Mouse (Mus musculus): Measurements from ENCODE around the gene Prim2. TPM values are rescaled to one million over a fixed set of nuclear protein-coding genes. Genes with fewer than 3 reads are reported as not detected.
A peak's percentile ranks its signal among the peaks of the same experiment; 100 is the strongest.

Prim2 gene
- polyA plus RNA-seq, 1 experiment from 2014 or later, result 15.7 TPM

- H3K9ac ChIP-seq (replicated peaks), result no peak overlapping the region
- no peak overlapping the region for H3K27ac ChIP-seq (ENCODE audit: low read depth)
- H3K27me3 ChIP-seq (ENCODE audit: insufficient read depth, low read length), result no peaks in the 10 kb centered on the region
- no peak overlapping the region for H3K4me3 ChIP-seq (ENCODE audit: low read depth, low read length)
- 84% methylated on average over 2 of the region's 2 CpGs for WGBS (ENCODE audit: insufficient replicate concordance)
- no peak overlapping the region for H3K4me2 ChIP-seq (ENCODE audit: low read depth, low read length)
- ATAC-seq (no peak), DNase-seq (no peak)
- 0 out of 2 replicates have a peak, but pooled peaks cover 2% of the 10 kb centered on the region for H3K9me3 ChIP-seq (ENCODE audit: low read length)
- H3K36me3 ChIP-seq (replicated peaks; ENCODE audit: insufficient read depth, low read length), result no peaks in the 10 kb centered on the region
- TF ChIP-seq CTCF (IDR thresholded peaks at IDR 0.05; ENCODE audit: low read depth) (no peak), EP300 (IDR thresholded peaks at IDR 0.05; ENCODE audit: low read depth) (no peak)
- H3K4me1 ChIP-seq (ENCODE audit: insufficient read depth), result 0 out of 2 replicates have a peak, but pooled peaks cover 2% of the 10 kb centered on the region
Observed at GRCm38 (mm10) chr1:33535140-33535686, 134.4 kb downstream of the Prim2 start.

DNA sequence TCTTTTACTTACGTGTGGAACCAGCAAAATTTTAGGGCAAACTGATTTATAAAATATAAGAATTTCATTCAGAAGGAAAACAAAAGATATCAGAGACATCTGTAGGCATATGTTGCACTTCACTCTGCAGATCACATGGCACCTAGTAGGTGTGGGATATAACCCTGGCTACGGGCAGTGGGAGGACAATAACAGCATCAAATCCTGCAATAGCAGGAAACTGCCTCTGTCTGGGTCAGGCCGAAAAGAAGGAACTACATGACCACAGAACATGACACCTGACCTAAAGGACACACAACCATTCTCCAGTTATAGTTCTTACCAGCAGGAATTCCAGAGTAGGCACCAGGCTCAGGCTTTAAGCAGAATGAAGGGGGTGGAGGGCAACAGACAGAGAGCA is 137.7 kb downstream of the Prim2 start:
- Histone ChIP-seq H3K36me3 (replicated peaks; ENCODE audit: insufficient read depth, low read length) (no peaks in the 10 kb centered on the region), H3K9ac (replicated peaks) (no peak overlapping the region), H3K9me3 (ENCODE audit: low read length) (0 out of 2 replicates have a peak, but pooled peaks cover 2% of the 10 kb centered on the region), H3K4me2 (ENCODE audit: low read depth, low read length) (no peak overlapping the region), H3K4me3 (ENCODE audit: low read depth, low read length) (no peak overlapping the region), H3K27ac (ENCODE audit: low read depth) (no peak overlapping the region), H3K4me1 (ENCODE audit: insufficient read depth) (0 out of 2 replicates have a peak, but pooled peaks cover 2% of the 10 kb centered on the region), H3K27me3 (ENCODE audit: insufficient read depth, low read length) (no peaks in the 10 kb centered on the region)
- WGBS (ENCODE audit: insufficient replicate concordance), result 71% methylated on average over 3 of the region's 3 CpGs
- DNase-seq (no peak), ATAC-seq (no peak)
- TF ChIP-seq EP300 (IDR thresholded peaks at IDR 0.05; ENCODE audit: low read depth), result no peak
- no peak for TF ChIP-seq CTCF (IDR thresholded peaks at IDR 0.05; ENCODE audit: low read depth)

DNA sequence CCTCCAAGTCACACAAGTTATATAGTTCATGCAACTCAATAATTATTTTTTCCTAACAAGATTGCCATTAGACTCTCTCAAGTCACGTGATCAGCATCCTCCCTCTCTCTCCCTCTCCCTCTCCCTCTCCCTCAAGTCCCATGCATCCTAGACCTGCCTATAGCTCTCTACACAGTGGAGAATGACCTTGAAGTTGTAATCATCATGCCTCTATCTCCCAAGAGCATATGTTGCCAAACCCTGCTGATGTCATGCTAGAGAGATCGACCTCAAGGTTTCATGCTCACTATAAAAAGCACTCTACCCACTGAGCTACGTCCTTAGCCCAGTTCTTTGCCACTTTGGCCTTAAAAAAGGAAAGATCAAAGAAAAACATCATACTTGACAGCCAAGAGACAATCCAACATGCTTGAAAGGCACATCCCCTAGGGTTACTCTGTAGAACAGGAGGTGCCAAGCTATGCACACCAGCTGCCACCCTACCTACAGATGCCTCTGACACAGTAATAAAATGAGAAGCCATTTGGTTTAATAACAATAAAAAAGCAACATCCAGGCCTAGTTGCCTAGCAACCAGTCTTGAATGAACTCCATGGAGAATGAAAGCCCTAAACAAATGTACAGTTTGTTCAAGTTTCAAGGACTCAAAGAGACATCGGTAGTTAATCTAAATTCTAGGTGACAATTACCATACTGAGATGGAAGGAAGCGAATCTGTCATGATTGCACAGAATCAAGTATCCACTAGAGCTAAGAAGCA is 138.3 kb downstream of the Prim2 start:
- Histone ChIP-seq H3K4me2 (ENCODE audit: low read depth, low read length) (no peak overlapping the region), H3K27ac (ENCODE audit: low read depth) (0 out of 2 replicates have a peak overlapping the region, but pooled peaks have one; percentile 14), H3K4me3 (ENCODE audit: low read depth, low read length) (no peak overlapping the region), H3K9ac (replicated peaks) (no peak overlapping the region), H3K4me1 (ENCODE audit: insufficient read depth) (0 out of 2 replicates have a peak, but pooled peaks cover 2% of the 10 kb centered on the region), H3K27me3 (ENCODE audit: insufficient read depth, low read length) (no peaks in the 10 kb centered on the region), H3K36me3 (replicated peaks; ENCODE audit: insufficient read depth, low read length) (no peaks in the 10 kb centered on the region), H3K9me3 (ENCODE audit: low read length) (no peaks in the 10 kb centered on the region)
- ATAC-seq (peak; percentile 76), DNase-seq (no peak)
- WGBS (ENCODE audit: insufficient replicate concordance), result 79% methylated on average over 5 of the region's 5 CpGs
- TF ChIP-seq CTCF (IDR thresholded peaks at IDR 0.05; ENCODE audit: low read depth) (no peak), EP300 (IDR thresholded peaks at IDR 0.05; ENCODE audit: low read depth) (peak; percentile 45)

DNA sequence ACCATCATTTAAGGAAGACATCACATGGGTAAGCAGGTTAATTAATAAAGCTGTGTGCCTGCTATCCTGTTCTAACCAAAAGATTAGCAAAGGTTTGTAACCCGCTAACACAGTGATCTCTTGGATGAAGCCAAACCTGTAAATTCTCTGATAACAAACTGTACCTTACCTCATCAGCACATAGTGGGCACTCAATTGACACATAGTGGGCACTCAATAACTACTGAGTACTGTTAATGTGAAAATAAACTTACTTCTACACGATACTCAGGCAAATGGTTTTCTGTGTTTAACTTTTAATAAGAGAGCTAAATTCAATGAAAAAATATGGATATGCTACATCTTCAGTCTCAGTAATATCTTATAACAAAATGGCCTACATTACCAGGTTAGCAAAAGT is 139.1 kb downstream of the Prim2 start:
- Histone ChIP-seq H3K9ac (replicated peaks) (no peak overlapping the region), H3K4me2 (ENCODE audit: low read depth, low read length) (no peak overlapping the region), H3K4me3 (ENCODE audit: low read depth, low read length) (no peak overlapping the region), H3K36me3 (replicated peaks; ENCODE audit: insufficient read depth, low read length) (no peaks in the 10 kb centered on the region), H3K27me3 (ENCODE audit: insufficient read depth, low read length) (no peaks in the 10 kb centered on the region), H3K27ac (ENCODE audit: low read depth) (no peak overlapping the region), H3K9me3 (ENCODE audit: low read length) (no peaks in the 10 kb centered on the region), H3K4me1 (ENCODE audit: insufficient read depth) (0 out of 2 replicates have a peak, but pooled peaks cover 2% of the 10 kb centered on the region)
- 92% methylated on average over 2 of the region's 2 CpGs for WGBS (ENCODE audit: insufficient replicate concordance)
- DNase-seq (no peak), ATAC-seq (no peak)
- TF ChIP-seq CTCF (IDR thresholded peaks at IDR 0.05; ENCODE audit: low read depth), result no peak
- no peak for TF ChIP-seq EP300 (IDR thresholded peaks at IDR 0.05; ENCODE audit: low read depth)

- Histone ChIP-seq H3K4me1 (ENCODE audit: insufficient read depth) (0 out of 2 replicates have a peak, but pooled peaks cover 2% of the 10 kb centered on the region), H3K27me3 (ENCODE audit: insufficient read depth, low read length) (no peaks in the 10 kb centered on the region), H3K36me3 (replicated peaks; ENCODE audit: insufficient read depth, low read length) (no peaks in the 10 kb centered on the region), H3K4me3 (ENCODE audit: low read depth, low read length) (no peak overlapping the region), H3K9ac (replicated peaks) (no peak overlapping the region), H3K4me2 (ENCODE audit: low read depth, low read length) (no peak overlapping the region), H3K9me3 (ENCODE audit: low read length) (no peaks in the 10 kb centered on the region), H3K27ac (ENCODE audit: low read depth) (no peak overlapping the region; the same call in 1 of the 2 replicates)
- ATAC-seq, result no peak
- 54% methylated on average over 8 of the region's 8 CpGs for WGBS (ENCODE audit: insufficient replicate concordance)
- TF ChIP-seq EP300 (IDR thresholded peaks at IDR 0.05; ENCODE audit: low read depth) (no peak), CTCF (IDR thresholded peaks at IDR 0.05; ENCODE audit: low read depth) (no peak)
- no peak for DNase-seq
Observed at GRCm38 (mm10) chr1:33529543-33530232, 139.9 kb downstream of the Prim2 start.

DNA sequence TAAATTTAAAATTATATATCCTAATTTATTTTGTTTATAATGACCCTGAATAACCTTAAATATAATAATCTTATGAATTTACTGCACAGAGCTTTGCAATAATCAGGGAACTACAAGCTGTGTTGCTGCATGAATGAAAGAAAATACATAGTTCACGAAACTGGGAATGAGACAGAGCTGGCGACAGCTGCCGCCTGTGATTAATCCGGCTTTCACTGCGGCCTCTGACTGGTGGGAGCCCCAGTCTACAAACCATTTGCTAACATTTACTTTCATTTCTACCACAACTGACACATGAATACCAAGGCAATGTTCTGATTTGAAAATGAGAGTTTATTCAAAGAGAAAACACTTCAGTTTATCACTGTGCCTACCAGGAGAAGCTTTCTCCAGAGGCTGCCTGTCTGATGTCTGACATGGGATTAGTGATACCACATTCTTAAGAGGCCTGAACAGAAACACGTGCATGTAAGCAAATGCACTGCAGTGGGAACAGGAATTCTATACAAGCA is 142.2 kb downstream of the Prim2 start:
- H3K9ac ChIP-seq (replicated peaks), result no peak overlapping the region
- H3K27ac ChIP-seq (ENCODE audit: low read depth), result no peak overlapping the region
- no peaks in the 10 kb centered on the region for H3K27me3 ChIP-seq (ENCODE audit: insufficient read depth, low read length)
- H3K4me3 ChIP-seq (ENCODE audit: low read depth, low read length), result no peak overlapping the region
- H3K9me3 ChIP-seq (ENCODE audit: low read length), result no peaks in the 10 kb centered on the region
- ATAC-seq (no peak), DNase-seq (no peak)
- no peaks in the 10 kb centered on the region for H3K36me3 ChIP-seq (replicated peaks; ENCODE audit: insufficient read depth, low read length)
- 82% methylated on average over 6 of the region's 6 CpGs for WGBS (ENCODE audit: insufficient replicate concordance)
- 0 out of 2 replicates have a peak, but pooled peaks cover 2% of the 10 kb centered on the region for H3K4me1 ChIP-seq (ENCODE audit: insufficient read depth)
- TF ChIP-seq CTCF (IDR thresholded peaks at IDR 0.05; ENCODE audit: low read depth), result no peak
- no peak for TF ChIP-seq EP300 (IDR thresholded peaks at IDR 0.05; ENCODE audit: low read depth)
- no peak overlapping the region for H3K4me2 ChIP-seq (ENCODE audit: low read depth, low read length)

All from liver, postnatal 0 days (tissue).